Mouse (Mus musculus): Measurements from ENCODE around the gene Foxp4.
A peak's percentile ranks its signal among the peaks of the same experiment; 100 is the strongest.

The Foxp4 gene

DNA sequence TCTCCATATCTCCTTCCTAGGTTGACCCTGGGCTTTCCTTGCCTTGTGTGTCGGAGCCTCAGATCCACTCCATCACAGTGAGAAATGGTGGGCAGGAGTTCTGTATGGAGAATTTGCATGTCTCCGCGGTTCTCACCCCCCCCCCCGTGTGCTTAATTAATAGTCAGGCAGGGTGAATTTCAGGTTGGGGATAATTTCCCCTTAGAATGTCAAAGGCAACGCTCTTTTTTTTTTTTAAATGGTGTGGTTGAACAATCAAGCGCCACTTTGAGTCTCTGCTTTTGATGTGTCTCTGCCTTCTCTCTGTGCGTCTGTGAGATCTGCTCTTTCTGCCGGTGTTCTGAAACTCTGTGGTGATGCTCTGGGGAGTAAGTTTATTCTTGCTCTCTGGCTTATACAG lies 69.5 kb downstream of the Foxp4 start:
- no peak for DNase-seq (ENCODE audit: low read depth, low spot score)

DNA sequence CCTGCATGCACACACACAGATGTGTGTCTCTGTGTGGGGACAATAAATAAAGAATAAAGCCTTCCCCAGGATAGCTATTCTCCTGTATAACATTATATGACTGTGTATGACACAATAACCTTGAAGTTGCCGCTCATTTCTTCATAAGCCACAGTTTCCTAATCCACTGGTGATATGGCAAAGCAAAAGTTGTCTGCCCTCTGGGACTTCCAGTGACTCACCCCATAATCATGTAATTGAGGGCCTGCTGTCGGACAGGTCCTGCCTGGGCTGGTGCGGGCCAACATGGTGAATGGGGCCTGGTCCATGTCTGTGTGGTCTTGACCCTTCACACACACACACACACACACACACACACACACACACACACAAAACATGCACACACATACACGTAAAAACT lies 70.7 kb downstream of the Foxp4 start:
- no peak for DNase-seq (ENCODE audit: low read depth, low spot score)

DNA sequence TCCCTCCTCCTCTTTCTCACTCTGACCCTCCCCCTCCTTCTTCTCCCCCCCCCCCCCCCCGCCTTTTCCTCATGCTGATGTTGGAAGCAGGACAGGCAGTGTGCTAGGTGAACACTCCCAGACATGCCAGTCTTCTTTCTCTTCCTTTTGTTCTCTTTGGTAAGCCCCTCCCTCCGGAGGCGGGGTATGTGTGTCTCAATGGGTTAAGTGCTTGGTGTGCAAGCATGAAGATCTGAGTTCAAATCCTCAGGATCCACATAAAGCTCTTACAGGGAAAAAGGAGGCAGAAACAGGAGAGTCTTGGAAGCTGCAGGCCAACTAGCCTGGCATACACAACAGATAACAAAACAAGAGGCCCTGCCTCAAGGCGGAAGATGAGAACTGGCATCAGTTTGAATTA lies 71.1 kb downstream of the Foxp4 start:
- DNase-seq (ENCODE audit: low read depth, low spot score), result peak; percentile 59

DNA sequence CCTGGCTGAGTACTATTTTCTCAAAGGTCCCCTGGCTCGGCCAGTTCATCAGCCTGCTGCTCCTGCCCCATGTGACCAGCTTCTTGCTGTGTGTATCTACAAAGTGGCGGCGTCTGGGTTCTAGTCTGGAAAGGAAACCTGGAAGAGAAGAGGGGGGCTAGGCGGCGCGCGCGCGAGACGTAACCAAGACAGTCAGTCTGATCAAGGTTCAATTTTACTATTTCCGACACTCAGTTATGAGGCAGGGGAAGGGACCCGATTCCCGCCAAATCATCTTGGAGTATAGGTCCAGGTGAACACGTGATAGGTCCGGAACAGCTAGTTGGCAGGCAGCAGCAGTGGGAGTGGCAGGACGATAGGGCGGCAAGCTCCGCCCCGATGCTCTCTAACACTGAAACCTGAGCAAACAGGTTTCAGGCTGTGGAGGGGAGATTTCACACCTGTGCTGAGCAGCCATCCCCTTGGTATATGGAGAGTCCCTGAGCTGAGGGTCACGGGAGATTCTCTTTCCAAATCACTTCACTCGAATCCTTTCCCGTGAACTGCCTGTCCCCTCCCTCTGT lies 72.6 kb downstream of the Foxp4 start:
- peak; percentile 79 for DNase-seq (ENCODE audit: low read depth, low spot score)

DNA sequence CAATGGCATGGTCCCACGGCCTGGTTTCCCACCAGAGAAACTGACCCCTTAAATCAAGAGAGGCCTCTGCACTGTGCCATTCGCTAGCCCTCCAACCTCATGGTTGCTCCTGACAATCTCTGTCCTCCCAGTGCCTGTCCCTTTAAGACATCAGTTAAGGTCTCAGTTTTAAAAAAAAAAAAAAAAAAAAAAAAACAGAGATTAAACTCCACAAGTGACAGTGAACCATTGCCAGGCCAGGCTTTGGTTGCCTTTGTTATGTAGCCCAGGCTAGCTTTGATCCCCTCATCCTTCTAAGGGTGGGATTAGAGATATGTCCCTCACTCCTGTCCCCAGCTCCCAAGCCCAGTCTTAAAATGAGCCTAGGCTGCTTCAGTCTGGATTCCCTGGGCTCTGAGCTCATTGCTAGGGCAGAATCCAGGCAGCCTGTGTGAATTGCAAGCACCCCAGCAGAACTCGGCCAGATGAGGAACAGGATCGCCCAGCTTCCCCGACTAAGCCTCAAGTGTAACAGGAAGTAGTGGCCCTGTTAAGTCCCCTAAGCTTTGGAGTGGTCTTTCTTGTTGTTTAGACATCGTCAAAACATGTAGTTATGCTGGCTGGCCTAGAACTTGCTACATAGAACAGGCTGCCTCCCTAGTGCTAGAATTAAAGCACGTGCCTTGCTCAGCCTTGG lies 73.7 kb downstream of the Foxp4 start:
- DNase-seq (ENCODE audit: low read depth, low spot score), result no peak

DNA sequence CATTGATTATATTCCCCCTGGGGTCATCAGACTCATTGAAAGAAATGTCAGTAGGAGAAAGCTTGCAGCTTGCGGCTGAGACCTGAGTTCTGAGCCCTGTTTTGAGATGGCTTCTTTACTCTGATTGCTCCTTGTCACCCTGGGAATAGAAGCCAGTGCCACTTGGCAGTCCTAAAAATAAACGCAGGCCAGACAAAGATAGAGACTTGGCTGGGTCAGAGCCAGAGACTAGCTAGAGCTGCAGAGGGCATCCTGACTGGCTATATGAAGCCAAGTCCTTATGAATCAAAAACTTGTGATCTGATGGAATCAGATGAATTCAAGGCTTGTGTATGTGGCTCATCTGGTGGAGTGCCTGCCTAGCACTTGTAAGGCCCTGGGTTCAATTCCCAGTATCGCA lies 74.4 kb downstream of the Foxp4 start:
- no peak for DNase-seq (ENCODE audit: low read depth, low spot score)

DNA sequence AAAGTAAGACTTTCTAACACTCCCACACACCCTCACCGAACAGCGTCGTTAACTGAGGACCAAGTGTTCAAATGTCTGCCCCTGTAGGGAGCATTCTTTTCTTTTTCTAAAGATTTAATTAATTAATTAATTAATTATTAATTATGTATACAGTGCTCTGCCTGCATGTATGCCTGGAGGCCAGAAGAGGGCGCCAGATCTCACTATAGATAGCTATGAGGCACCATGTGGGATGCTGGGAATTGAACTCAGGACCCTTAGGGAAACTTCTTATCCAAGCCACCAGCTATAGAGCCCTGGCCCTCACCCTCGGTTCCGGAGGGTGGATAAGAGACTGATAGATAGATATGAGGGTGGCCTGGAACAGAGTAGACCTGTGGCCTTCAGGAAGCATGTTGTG lies 76.5 kb downstream of the Foxp4 start:
- no peak for DNase-seq (ENCODE audit: low read depth, low spot score)

DNA sequence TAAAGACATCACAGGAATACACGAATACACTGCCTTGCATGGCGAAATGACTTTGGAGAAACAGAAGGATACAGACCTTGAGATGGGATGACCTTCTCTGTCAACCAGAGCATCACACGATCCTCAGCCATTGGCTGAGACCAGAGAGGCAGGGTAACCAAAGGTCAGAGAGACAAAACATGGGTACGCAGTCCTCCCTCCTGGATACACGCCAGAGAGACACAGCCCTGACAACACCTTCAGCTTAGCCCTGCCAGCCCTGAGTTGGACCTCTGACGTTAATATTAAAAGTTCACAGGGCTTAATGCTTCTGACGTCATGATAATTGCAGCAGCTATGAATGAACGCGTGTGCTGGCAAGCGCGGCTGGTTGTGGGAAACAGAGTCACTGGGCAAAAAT lies 78.8 kb downstream of the Foxp4 start:
- no peak for DNase-seq (ENCODE audit: low read depth, low spot score)

DNA sequence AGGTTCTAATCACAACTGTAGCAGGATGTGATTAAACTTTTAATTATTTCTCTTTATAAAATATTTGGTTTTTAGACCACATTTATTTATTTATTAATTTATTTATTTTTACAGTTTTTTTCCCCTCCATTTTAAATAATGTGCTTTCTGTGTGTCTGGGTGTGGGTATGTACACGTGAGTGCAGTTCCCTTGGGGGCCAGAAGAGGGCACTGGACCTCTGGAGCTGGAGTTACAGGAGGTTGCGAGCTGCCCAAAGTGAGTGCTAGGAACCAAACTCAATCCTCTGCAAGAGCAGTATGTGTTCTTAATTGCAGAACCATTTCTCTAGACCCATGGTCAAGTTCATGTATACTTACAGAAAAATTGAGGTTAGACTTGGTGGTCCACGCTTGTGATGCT lies 81.0 kb downstream of the Foxp4 start:
- no peak for DNase-seq (ENCODE audit: low read depth, low spot score)

DNA sequence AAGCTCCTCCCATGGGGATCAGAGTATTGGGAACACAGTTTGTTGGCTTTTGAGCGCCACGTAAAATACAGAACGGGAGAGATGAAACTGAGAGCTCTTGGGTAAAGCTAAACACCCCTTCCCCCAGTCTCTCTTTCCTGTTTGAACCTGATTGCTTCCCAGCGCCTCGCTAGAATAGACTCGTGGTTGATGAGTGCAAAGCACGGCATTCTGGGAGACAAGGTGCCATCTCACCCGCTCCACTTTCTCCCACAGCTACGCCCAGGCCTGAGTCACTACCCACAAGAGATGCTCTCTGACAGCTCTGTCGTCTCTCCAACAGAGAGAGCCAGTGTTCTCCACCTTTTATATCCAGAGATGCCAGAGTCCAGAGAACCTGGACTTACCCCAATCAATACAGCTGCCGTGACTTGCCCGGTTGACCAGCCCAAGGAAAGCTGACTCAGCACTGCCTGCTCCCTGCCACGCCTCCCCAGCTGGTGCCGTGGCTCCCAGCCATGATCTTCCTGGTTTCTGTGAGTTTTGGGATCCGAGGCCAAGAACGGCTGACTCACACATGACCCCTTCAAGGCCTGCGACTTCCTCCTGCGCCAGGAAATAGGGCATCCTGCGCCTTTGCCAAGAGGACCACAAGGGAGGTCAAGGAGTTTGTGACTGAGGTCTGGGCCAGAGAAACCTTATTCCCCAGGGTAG lies 82.4 kb downstream of the Foxp4 start:
- no peak for DNase-seq (ENCODE audit: low read depth, low spot score)

DNA sequence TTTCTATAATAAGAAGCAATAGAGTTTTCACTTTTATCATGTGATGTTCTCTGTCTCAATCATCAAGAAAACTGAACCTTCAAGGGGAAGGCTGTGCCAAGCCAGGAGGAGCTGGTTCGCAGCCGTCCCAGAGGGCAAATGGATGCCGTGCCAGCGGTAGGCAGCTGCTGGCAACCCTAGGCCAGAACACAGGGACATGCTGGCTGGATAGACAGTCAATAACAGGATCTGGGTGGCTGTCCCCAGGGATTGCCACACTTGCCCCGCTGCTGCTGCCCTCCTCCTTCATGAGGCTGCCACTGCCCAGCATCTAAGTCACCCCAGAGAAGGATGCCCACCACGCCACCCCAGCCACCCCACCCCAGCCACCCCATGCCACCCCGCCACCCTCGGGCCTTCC lies 82.9 kb downstream of the Foxp4 start:
- no peak for DNase-seq (ENCODE audit: low read depth, low spot score)

DNA sequence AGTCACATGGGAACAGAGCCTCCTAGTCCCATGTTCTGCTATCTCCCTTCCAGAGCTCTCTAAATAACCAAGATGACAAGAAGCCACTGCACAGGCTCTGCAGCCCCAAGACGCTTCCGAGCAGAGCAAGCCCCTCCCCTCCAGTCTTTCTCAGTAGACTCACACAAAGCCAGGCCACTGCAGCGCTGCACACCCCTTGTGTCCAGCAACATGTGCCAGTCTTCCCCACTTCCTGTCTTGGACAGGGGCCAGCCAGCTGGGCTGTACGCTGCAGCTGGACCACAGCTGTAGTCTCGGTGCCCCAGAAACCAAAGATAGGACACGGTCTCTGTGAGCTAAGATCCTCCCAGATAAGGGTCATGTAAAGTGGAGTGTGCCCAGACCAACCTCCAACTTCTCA lies 86.6 kb downstream of the Foxp4 start:
- no peak for DNase-seq (ENCODE audit: low read depth, low spot score)

DNA sequence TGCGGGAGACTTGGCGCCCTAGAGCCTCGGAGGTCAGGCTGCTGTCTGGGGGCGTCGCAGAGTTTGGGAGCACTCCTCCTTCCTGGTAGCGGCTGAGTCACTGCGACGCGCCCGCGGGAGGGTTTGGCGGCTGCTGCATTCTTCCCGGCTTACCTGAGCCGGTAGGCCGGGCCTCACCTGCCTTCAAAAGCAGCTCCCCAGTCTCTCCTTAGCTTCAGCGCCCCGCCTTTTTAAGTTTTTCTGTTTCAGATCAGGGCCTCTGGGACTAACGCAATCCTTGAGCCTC lies 90.0 kb downstream of the Foxp4 start, which contains the start of gene Mdfi:
TSS of gene Mdfi (minus strand) at position 210 of the 286 bp plus-strand sequence.
- peak; percentile 38 for DNase-seq (ENCODE audit: low read depth, low spot score)

DNA sequence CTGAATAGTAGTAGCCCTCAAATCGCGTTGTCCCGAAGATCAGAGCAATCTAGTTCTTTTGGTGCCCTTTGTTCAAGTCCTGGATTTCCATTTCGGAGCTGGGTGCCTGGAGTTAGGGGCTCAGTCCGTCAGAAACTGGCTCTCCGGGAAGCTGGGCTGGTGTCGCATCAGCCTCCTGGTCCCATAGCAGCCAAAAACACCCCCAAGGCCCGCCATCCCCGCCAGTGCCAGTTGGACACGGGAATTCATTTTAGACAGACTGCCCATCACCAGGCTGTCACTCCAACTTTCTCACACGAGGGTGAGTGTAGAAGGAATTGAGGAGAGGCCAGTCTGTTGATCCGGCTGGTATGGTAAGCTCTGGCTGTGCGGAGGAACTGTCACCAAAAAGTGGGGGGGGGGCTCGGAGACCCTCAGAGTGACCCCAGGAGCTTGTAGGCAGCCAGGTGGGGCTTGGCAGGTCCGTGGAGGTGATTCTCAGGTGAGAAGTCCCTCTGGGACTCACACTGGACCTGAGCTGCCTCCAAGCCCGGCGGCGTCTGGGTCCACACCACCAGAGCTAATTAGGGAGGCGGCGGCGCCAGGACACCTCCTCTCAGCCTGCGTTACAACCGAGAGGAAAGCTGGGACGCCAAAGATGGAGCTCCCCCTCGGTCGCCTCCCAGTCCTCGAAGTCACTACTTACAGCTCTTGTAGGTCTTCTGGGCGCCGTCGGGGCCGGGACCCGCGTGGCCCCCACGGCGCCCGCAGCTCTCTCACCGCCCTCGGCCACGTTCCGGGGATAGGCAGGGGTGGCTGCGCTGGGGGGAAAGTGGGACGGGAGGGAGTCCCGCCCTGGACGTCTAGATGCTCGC lies 90.6 kb downstream of the Foxp4 start:
- no peak for DNase-seq (ENCODE audit: low read depth, low spot score)

DNA sequence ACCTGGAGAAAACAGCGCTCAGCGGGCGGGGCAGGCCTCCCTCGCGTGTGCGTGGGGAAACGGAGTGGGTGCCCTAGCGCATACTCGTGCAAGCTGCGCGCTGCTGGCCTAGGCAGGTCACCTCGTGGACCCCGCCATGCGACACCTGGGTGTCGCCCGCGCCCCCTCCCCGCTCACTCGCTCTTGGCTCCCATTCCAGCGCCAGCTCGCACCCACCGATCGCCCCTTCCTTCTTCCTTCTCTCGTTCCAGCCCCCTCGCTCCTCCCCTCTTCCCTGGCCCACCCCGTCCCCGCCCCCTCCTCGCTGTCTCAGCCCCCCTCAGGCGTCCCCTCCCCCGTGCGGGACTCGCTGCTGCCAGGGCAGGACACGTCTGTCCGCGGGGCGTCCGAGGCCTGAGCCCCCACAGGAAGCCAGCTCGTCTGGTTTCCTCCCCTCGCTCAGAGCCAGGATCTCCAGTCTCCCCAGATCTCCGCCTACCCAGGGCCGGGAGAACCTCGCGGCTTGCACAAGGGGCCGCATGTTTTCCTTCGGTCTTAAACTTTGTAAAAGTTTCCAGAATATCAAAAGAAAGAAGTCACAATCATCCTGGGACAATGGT lies 91.3 kb downstream of the Foxp4 start:
- peak; percentile 56 for DNase-seq (ENCODE audit: low read depth, low spot score)

DNA sequence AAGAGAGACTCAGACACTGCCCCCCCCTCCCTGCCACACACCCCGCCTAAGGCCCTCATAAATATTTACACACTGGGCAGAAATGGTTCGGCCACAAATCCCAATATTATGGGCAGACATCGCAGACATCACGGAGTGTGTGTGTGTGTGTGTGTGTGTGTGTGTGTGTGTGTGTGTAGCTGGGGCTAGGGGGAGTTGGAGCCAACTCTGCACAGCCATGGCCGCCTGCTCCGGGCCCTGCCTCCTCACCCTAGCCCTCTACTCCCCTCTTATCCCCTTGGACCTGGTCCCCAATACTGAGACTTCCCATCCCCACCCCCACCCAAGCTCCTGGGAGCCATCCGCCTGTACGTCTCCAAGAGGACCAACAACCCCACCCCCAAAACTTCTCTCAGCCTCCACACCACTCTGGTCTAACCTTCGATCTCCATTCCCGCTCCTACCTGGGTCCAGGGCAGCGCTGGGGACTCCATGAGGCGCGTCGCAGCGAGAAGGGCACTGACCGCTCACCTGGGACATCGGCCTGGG lies 91.9 kb downstream of the Foxp4 start:
- no peak for DNase-seq (ENCODE audit: low read depth, low spot score)

DNA sequence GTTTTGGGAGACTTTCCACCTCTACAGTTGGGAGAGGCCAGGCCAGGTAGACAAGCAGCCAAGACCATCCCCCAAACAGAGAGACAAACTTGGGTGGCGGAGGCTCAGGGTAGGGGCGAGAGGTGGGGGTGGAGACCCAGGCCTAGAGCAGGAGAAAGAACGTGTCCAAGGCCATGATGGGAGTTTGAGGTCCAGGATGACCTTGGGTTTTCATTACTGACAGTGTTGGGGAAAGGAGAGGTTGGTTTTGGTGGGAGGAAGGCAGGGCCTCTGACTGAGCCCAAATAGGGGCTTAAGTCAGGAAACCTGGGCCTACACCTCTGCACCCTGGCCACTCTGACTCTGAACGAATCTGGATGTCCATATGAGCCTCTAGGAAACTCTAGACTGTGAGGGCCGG lies 92.7 kb downstream of the Foxp4 start:
- no peak for DNase-seq (ENCODE audit: low read depth, low spot score)

DNA sequence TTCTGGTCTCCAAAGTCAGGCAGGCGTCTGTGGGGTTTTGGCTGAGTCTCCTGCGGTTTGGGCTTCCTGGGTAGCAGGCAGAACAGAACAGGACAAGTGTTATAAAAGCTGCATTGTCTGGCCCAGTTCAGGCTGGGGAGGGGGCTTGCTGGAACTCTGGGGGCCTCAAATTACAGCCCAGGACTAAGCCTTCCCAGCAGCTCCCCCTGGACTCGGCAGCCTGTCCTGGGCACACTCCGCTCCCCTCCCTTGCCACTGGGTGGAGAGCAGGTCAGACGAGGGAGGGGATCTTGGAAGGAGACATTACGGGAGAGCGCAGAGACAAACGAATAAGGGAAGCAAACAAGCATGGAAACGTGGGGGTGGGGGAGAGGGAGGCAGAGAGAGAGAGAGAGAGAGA lies 93.3 kb downstream of the Foxp4 start:
- DNase-seq (ENCODE audit: low read depth, low spot score), result no peak

DNA sequence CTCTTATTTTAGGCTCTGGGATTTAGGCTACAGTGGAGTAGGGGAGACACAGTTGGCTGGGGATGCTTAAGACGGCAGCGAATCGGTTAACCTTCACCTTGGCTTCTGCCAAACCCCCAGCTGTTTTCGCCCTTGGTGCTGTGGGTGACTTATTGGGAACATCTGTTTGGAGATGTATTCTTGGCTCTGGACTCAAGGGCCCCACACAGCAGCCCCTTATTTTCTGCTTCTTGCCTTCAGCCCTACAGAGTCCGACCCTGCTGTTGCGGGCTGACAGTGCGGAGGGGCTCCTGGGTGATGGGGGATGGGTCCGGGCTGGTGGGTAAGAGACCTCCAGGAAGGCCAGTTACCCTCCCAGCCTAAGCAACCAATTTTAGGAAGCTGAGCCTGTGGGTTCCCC lies 103.1 kb downstream of the Foxp4 start:
- no peak for DNase-seq (ENCODE audit: low read depth, low spot score)

DNA sequence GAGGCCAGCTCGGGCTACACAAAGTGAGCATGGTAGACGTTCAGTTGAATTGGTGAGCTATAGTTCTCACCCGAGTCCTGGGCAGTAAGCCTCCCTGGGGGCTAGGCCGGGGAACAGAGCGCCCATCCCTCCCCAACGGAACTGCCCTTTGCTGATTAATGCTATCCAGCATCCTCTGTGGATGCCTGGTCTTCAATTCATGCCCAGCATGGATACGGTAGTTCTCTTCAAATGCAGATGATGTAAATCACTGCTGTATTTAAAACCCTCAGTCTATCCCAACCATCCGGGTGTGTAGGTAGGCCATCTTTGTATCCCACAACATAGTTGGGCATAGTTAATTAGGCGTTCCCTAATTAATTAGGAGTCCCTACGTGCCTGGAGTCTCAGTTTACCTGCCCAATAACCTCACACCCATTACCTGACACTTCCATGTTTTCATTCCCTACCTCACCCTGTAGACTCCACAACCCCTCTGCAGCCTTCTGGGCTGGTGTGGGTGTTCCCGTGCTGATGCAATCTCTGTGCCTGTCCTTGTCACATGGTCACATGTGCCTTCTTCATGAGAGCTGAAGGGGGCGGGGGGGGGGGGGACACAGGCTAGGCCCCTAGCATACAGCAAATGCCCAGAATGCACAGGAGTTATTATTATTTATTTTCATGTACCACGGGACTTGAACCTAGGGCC lies 106.3 kb downstream of the Foxp4 start:
- peak; percentile 89 for DNase-seq (ENCODE audit: low read depth, low spot score)
